Mouse (Mus musculus): Measurements from ENCODE around the gene Gtdc1. TPM values are rescaled to one million over a fixed set of nuclear protein-coding genes. Genes with fewer than 3 reads are reported as not detected.

Gtdc1 gene
- total RNA-seq, 1 experiment from 2014 or later, result 72.0 TPM

- ATAC-seq (ENCODE audit: extremely low read depth, insufficient number of reproducible peaks, low FRiP score, poor library complexity, severe bottlenecking), result peak; percentile 85
These were observed 575 bp downstream of the Gtdc1 start for GRCm38 (mm10) chr2:44926683-44927481.

GRCm38 (mm10) chr2:44926167-44926682 lies 1.2 kb downstream of the Gtdc1 start:
- no peak for ATAC-seq (ENCODE audit: extremely low read depth, insufficient number of reproducible peaks, low FRiP score, poor library complexity, severe bottlenecking)

GRCm38 (mm10) chr2:44924618-44925017 lies 2.8 kb downstream of the Gtdc1 start:
- no peak for ATAC-seq (ENCODE audit: extremely low read depth, insufficient number of reproducible peaks, low FRiP score, poor library complexity, severe bottlenecking)

DNA sequence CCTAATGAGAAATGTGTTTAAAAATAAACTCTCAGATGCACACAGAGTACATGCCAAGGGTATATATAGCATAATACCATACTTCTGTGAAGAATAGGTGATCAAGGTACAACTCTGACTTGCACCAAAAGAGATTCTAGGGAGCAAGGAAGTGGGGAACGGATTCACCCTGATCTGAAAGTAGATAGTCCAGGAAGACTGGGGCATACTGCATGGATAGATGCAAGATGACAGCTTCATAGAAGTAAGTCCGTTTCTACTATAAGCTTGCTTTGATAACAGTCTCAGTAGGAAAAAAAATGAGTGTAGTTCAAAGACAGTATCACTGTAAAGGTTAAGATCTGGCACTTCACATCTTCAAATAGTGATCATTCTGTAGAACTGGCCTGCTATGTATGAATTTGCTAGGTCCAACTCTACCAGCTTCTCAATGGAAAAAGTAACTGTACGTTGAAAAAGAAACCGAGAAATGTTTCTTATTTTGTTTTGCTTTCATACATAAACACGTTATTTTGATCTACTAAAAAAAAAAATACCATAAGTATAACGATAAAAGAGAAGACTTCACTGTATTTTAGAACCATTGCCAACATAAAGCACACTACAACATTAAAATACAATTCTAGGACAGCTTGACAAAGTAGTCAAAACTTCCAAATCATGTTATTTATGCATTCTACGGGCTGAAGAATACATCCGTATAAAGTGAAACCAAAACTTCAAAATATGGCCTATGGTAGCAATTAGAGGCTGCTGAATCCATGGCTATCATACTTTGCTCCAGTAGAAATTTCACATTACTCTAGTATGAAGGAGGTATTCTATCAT lies 4.2 kb downstream of the Gtdc1 start:
- ATAC-seq (ENCODE audit: extremely low read depth, insufficient number of reproducible peaks, low FRiP score, poor library complexity, severe bottlenecking), result no peak

DNA sequence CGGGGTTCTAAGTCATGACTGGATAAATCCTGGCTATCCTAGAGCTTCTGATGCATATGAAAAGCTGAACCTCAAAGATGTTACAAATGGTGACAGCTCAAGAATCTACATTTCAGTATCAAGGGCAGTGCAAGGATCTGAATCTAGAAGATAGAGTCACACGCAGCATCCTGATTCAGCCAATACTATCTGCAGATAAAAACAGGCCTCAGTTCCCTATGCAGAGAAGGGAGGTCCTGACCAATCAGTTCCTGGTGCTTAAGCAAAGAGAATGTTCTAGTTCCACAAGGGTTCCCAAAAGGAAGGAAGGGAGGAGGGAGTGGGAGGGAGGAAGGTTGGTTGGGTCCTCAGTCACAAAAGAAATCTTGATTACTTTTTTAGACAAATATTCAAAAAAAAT lies 5.0 kb downstream of the Gtdc1 start:
- no peak for ATAC-seq (ENCODE audit: extremely low read depth, insufficient number of reproducible peaks, low FRiP score, poor library complexity, severe bottlenecking)

- ATAC-seq (ENCODE audit: extremely low read depth, insufficient number of reproducible peaks, low FRiP score, poor library complexity, severe bottlenecking), result peak; percentile 95
These were observed 7.0 kb downstream of the Gtdc1 start for GRCm38 (mm10) chr2:44920471-44920870.

- ATAC-seq (ENCODE audit: extremely low read depth, insufficient number of reproducible peaks, low FRiP score, poor library complexity, severe bottlenecking), result no peak
These were observed 8.1 kb downstream of the Gtdc1 start for GRCm38 (mm10) chr2:44919326-44919725.

DNA sequence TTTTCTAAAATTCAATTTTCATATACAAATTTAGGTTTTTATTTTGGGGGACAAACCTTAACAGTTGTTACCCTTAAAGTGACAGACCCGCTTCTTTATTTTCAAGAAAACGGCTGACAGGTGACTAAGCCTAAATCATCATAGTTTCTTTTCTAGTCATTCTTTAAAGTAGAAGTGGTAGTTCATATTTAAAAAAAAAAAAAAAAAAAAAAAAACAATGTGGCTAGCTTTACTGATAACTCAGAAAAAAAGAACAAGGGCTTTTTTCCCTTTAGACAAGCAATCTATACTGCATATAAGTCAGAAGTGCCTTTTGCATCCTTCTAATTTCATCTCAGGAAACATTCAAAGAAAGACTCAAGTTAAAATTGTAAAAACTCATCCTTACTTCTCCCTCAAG lies 8.7 kb downstream of the Gtdc1 start:
- no peak for ATAC-seq (ENCODE audit: extremely low read depth, insufficient number of reproducible peaks, low FRiP score, poor library complexity, severe bottlenecking)

DNA sequence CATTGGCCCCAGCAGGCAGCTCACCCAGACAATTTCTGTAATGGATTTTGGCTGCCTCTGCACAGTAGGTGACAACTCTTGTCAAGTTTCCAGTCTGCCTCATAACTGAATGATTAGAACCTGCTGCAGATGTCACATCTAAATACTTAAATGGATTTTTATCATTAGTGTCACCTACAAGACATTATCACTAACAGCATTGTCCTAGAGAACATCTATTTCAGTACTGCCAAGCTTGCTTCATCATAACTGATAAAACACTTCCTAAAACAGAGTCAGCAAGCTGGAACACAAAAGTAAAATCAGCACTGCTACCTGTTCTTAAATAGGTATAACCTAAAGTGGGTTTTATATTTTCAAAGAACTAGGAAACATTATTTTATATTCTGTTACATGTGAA lies 11.2 kb downstream of the Gtdc1 start:
- ATAC-seq (ENCODE audit: extremely low read depth, insufficient number of reproducible peaks, low FRiP score, poor library complexity, severe bottlenecking), result no peak

- ATAC-seq (ENCODE audit: extremely low read depth, insufficient number of reproducible peaks, low FRiP score, poor library complexity, severe bottlenecking), result no peak
These were observed 29.7 kb downstream of the Gtdc1 start for GRCm38 (mm10) chr2:44897801-44898200.

GRCm38 (mm10) chr2:44873718-44874117 lies 53.7 kb downstream of the Gtdc1 start:
- ATAC-seq (ENCODE audit: extremely low read depth, insufficient number of reproducible peaks, low FRiP score, poor library complexity, severe bottlenecking), result no peak

GRCm38 (mm10) chr2:44864726-44865125 lies 62.7 kb downstream of the Gtdc1 start:
- no peak for ATAC-seq (ENCODE audit: extremely low read depth, insufficient number of reproducible peaks, low FRiP score, poor library complexity, severe bottlenecking)

DNA sequence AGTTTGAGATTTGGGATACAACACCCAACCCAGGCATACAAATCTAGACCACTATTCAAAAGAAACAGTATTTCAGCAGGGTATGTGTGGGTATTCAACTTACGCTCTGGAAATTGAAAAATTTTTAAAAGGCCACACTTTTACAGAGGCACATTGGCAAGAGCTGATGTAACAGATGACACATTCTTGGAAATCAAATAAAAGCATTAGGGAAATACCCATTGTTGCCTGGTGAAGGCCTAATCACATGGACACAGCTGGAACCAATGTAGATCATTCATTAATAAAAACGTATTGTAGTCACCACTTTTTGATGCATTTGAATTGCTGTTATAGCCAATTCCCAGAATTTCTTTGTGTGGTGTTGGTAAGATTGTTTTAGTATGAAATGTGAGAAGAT lies 73.0 kb downstream of the Gtdc1 start:
- no peak for ATAC-seq (ENCODE audit: extremely low read depth, insufficient number of reproducible peaks, low FRiP score, poor library complexity, severe bottlenecking)

GRCm38 (mm10) chr2:44849666-44850065 lies 77.8 kb downstream of the Gtdc1 start:
- ATAC-seq (ENCODE audit: extremely low read depth, insufficient number of reproducible peaks, low FRiP score, poor library complexity, severe bottlenecking), result no peak

DNA sequence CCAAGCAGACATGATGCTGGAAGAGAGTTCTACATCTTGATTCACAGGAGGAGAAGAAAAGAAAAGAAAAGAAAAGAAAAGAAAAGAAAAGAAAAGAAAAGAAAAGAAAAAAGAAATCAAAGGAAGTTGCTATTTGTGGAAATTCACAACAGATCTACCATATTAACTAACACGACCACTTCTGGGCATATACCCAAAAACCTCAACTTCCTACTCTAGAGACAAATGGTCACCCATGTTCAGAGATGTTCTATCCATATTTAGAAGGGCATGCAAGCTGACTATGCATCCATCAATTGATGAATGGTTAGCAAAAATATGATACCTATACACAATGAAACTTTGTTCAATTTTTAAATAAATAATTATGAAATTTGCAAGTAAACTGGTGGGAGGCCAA lies 79.3 kb downstream of the Gtdc1 start:
- no peak for ATAC-seq (ENCODE audit: extremely low read depth, insufficient number of reproducible peaks, low FRiP score, poor library complexity, severe bottlenecking)

DNA sequence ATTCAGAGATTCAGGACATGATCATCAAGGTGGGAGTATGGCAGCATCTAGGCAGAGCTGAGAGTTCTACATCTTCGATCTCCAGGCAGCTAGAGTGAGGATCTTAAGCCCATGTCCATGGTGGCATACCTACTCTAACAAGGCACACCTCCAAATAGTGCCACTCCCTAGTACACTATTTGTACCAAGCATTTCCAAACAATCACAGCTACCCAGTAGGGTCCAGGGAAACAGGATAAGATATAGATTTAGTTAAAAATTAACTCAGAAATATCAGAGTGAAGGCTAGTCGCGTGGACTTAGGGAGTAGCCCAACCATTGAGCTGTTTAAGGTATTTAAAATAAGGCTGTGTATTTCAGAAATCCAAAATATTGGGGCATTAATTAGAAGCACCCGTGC lies 82.0 kb downstream of the Gtdc1 start:
- ATAC-seq (ENCODE audit: extremely low read depth, insufficient number of reproducible peaks, low FRiP score, poor library complexity, severe bottlenecking), result no peak

GRCm38 (mm10) chr2:44829753-44830152 lies 97.7 kb downstream of the Gtdc1 start:
- no peak for ATAC-seq (ENCODE audit: extremely low read depth, insufficient number of reproducible peaks, low FRiP score, poor library complexity, severe bottlenecking)

DNA sequence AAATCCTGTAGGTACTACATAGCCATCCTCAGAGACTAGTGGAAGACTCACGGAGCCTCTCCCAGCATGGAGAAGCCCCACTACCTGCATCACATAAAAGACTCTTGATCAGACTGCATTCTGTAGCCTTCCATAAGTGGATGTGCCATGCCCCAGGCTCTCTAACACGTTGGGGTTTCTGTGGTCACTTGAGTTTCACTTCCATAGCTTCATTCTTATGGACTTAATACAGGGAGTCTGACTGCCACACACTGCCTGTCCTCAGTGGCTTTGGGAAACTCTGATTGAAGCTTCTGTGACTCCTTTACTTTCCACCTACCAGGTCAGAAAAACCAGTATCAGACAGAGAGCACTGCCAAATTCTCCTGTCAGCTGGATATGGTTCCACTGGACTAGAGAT lies 98.1 kb downstream of the Gtdc1 start:
- no peak for ATAC-seq (ENCODE audit: extremely low read depth, insufficient number of reproducible peaks, low FRiP score, poor library complexity, severe bottlenecking)

DNA sequence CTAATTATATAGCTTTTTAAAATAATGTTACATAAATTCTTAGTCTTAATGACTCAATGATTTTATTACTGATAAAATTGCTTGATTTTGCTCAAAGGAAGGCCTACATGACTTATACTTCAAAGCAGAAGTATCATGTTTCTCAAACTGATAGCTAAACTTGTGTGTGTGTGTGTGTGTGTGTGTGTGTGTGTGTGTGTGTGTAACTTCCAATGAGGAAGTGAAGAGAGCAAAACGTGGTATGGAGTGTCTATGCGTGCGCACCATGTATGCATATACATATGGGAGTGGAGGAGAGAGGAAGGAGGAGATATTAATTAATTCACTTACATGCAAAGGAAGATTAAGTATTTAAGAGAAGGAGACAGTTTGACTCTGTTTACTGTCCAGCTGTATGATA lies 100.8 kb downstream of the Gtdc1 start:
- ATAC-seq (ENCODE audit: extremely low read depth, insufficient number of reproducible peaks, low FRiP score, poor library complexity, severe bottlenecking), result no peak

GRCm38 (mm10) chr2:44817787-44818186 lies 109.7 kb downstream of the Gtdc1 start:
- ATAC-seq (ENCODE audit: extremely low read depth, insufficient number of reproducible peaks, low FRiP score, poor library complexity, severe bottlenecking), result no peak
